Comparison of ENCODE assay signal across 19 mouse cellular contexts in genomic region chr14:121956291-121956690, GRCm38 (mm10). TPM values are rescaled to one million over a fixed set of nuclear protein-coding genes. Genes with fewer than 3 reads are reported as not detected.
"Had no signal": no experiment of that assay in that cellular context is flagged by ENCODE, and none has a peak within 500 bp of the region (broad histone marks: within the 10 kb centered on the region; RNA-seq: fewer than 3 reads in every experiment).

No protein-coding gene starts in this region.

- H3K27me3 ChIP-seq: intestine, embryonic 15.5 days; liver, embryonic 12.5 days; lung, embryonic 15.5 days; megakaryocyte, embryonic 14.5 days; midbrain, embryonic 15.5 days; stomach, embryonic 15.5 days had no signal

- H3K36me3 ChIP-seq: intestine, embryonic 15.5 days; lung, embryonic 15.5 days; midbrain, embryonic 15.5 days had no signal

- H3K27ac ChIP-seq: intestine, embryonic 15.5 days; left cerebral cortex, adult 2 months; limb, embryonic 10.5 days; liver, embryonic 12.5 days; lung, embryonic 15.5 days; midbrain, embryonic 15.5 days; stomach, embryonic 15.5 days had no signal

- H3K9ac ChIP-seq: intestine, embryonic 15.5 days; liver, embryonic 12.5 days; lung, embryonic 15.5 days; midbrain, embryonic 15.5 days; stomach, embryonic 15.5 days had no signal

- H3K9me3 ChIP-seq: intestine, embryonic 15.5 days; limb, embryonic 10.5 days; liver, embryonic 12.5 days; lung, embryonic 15.5 days; megakaryocyte, embryonic 14.5 days; midbrain, embryonic 15.5 days; stomach, embryonic 15.5 days had no signal

- H3K4me3 ChIP-seq: intestine, embryonic 15.5 days; left cerebral cortex, adult 2 months; limb, embryonic 10.5 days; liver, embryonic 12.5 days; lung, embryonic 15.5 days; megakaryocyte, embryonic 14.5 days; midbrain, embryonic 15.5 days; stomach, embryonic 15.5 days had no signal

- H3K4me1 ChIP-seq: midbrain, embryonic 15.5 days had no signal

- ATAC-seq: intestine, embryonic 15.5 days; liver, embryonic 12.5 days; midbrain, embryonic 15.5 days had no signal

- H3K4me2 ChIP-seq: intestine, embryonic 15.5 days; liver, embryonic 12.5 days; lung, embryonic 15.5 days; midbrain, embryonic 11.5 days; midbrain, embryonic 15.5 days; stomach, embryonic 15.5 days had no signal

- DNase-seq: kidney, adult 2 months; kidney, postnatal 25 days; lung, postnatal 14 days; right cerebral cortex, adult 18-20 months; right cerebral cortex, postnatal 25 days; thymus, postnatal 4 days had no signal

RNA-seq across cellular contexts. Expression of gene Gpr18, which starts 40.7 kb away (rescaled TPM):
- total RNA-seq: layer of hippocampus, postnatal 25 days; left cerebral cortex, adult 2 months; left cerebral cortex, postnatal 14 days had no signal
- polyA plus RNA-seq: kidney, embryonic 16.5 days; limb, embryonic 14.5 days; liver, embryonic 12.5 days had no signal
